ENCODE assay signal across 8 mouse cellular contexts in the genomic region with DNA sequence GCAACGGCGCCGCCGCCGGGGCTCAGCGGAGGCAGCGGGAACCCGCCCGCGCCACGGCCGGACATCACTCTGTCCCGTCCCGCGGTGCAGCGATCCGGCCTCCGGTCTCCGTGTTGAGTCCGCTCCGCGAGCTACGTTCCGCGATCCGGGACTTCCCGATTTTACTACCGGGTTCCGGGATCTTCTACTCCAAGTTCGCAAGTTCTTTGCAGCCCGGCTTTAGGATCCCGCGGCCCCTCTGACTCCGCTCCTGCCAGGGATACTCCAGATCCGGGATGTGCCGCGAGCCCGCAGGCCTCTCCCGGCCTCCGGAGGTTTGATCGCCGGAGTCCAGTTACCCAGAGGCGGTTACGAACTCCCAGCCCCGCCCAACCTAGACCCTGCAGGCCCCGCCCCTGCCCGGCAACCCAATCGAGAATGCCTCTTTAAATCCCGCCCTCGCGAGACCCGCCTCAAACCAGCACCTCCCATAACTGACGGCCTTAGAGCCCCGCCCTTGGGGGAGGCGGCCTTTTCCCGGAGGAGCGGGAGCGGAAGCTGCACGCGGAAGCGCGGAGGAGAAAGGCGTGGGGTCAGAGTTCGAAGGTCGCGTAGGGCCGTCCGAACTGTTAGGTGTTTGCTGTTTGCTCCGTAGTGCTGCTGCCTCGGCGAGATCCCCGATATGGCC. TPM values are rescaled to one million over a fixed set of nuclear protein-coding genes. Genes with fewer than 3 reads are reported as not detected.
DNase-seq lines count a peak whose midpoint lies in the region; ATAC-seq and TF ChIP-seq lines count a peak whose summit lies in the region.

A gene (minus strand): TSS at position 329 of the 667 bp plus-strand sequence.

- peak; percentile 93 for DNase-seq in MN1 (ENCODE audit: low spot score)
- peak; percentile 99 for DNase-seq in cerebellum, adult 9-10 months
- peak; percentile 100 for DNase-seq in hindbrain, embryonic 10.5 days (ENCODE audit: low spot score)
- DNase-seq in layer of hippocampus, adult 9-11 months, result peak; percentile 100
- DNase-seq in lung, postnatal 0 days (ENCODE audit: low spot score), result peak; percentile 100
- peak; percentile 97 for DNase-seq in ovary, postnatal 14 days (ENCODE audit: low spot score)
- DNase-seq in thymus, postnatal 14 days, result peak; percentile 99

- H3K9ac ChIP-seq in lung, postnatal 0 days (replicated peaks; ENCODE audit: low read depth), result peak within 1 kb of the TSS; percentile 98

- peak; percentile 78 for TF ChIP-seq EP300 in lung, postnatal 0 days (IDR thresholded peaks at IDR 0.05)

- no peaks in the 10 kb centered on the region for H3K9me3 ChIP-seq in hindbrain, embryonic 10.5 days
- H3K9me3 ChIP-seq in lung, postnatal 0 days (ENCODE audit: low read length), result no peaks in the 10 kb centered on the region

- H3K4me3 ChIP-seq in hindbrain, embryonic 10.5 days, result peak within 1 kb of the TSS; percentile 92
- H3K4me3 ChIP-seq in lung, postnatal 0 days (ENCODE audit: low read depth, low read length), result peak within 1 kb of the TSS; percentile 97

- ATAC-seq in frontal cortex, adult (ENCODE audit: low TSS enrichment), result peak; percentile 79
- ATAC-seq in lung, postnatal 0 days, result peak; percentile 89

- TF ChIP-seq CTCF in lung, postnatal 0 days (IDR thresholded peaks at IDR 0.05), result no peak

- WGBS in hindbrain, embryonic 10.5 days, result under 1% methylated on average over 72 of the region's 72 CpGs
- WGBS in lung, postnatal 0 days, result under 1% methylated on average over 62 of the region's 72 CpGs

- H3K27me3 ChIP-seq in hindbrain, embryonic 10.5 days (ENCODE audit: insufficient read depth, poor library complexity, severe bottlenecking), result peaks cover 7% of the 10 kb centered on the region; the same call in 1 of the 2 replicates
- H3K27me3 ChIP-seq in lung, postnatal 0 days (replicated peaks; ENCODE audit: insufficient read depth, low read length), result no peaks in the 10 kb centered on the region

- peak within 1 kb of the TSS; percentile 72 for H3K4me2 ChIP-seq in lung, postnatal 0 days (replicated peaks; ENCODE audit: low read depth, low read length)

- H3K27ac ChIP-seq in hindbrain, embryonic 10.5 days, result peak within 1 kb of the TSS; percentile 98
- peak within 1 kb of the TSS; percentile 99 for H3K27ac ChIP-seq in lung, postnatal 0 days (ENCODE audit: low read length)

- H3K4me1 ChIP-seq in hindbrain, embryonic 10.5 days (replicated peaks), result peaks cover 61% of the 10 kb centered on the region
- H3K4me1 ChIP-seq in lung, postnatal 0 days (ENCODE audit: insufficient read depth, low read depth, low read length), result peaks cover 24% of the 10 kb centered on the region

- H3K36me3 ChIP-seq in hindbrain, embryonic 10.5 days, result peaks cover 10% of the 10 kb centered on the region; the same call in 1 of the 2 replicates
- H3K36me3 ChIP-seq in lung, postnatal 0 days (ENCODE audit: insufficient read depth, low read length), result no peaks in the 10 kb centered on the region

RNA-seq across cellular contexts. Expression of the gene that starts here (rescaled TPM):
- 24.9 and 27.3 TPM in 2 replicates for polyA plus RNA-seq in hindbrain, embryonic 10.5 days (2016; fragmentation: Nextera tagmentation; extraction: Ambion mirVana)
- polyA plus RNA-seq in lung, postnatal 0 days (2015; fragmentation: Nextera tagmentation; extraction: Ambion mirVana), result 46.9 and 55.5 TPM in 2 replicates

Comparison
In these comparisons a context has a peak if more than half of its experiments do, and no peak if none do; other contexts are left out.
1. Peak in every context shown above with its lines: DNase-seq, ATAC-seq, H3K4me3 ChIP-seq and H3K27ac ChIP-seq.